Mouse (Mus musculus): ENCODE data around the gene Slc39a11. TPM values are rescaled to one million over a fixed set of nuclear protein-coding genes. Genes with fewer than 3 reads are reported as not detected.
A peak's percentile ranks its signal among the peaks of the same experiment; 100 is the strongest.

The Slc39a11 gene
- polyA plus RNA-seq, 1 experiment from 2014 or later, result 15.1 TPM

DNA sequence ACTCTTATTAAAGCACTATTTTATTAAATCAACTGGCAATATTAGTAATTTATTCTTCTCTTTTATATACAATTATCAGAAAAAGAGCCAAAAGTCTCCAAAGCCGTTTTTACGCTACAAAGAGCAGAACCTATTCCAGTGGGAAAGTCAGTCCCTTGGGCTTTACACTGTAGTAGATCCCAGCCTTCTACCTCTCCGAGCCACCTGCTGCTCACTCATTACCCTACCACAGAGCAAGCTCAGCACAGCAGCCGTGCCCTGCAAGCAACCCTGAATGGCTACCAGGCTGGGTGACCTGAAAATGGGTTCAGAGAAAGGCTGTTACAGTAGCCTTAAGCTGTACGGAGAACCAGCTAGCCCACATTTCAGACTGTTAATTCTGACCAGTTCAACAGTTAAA is 24.7 kb upstream of the Slc39a11 start:
- DNase-seq (ENCODE audit: low spot score) (no peak), ATAC-seq (no peak)
- no peak overlapping the region for H3K27ac ChIP-seq (ENCODE audit: low read length)
- no peak for TF ChIP-seq EP300 (IDR thresholded peaks at IDR 0.05)
- H3K4me2 ChIP-seq (replicated peaks; ENCODE audit: low read depth, low read length), result no peak overlapping the region
- no peaks in the 10 kb centered on the region for H3K27me3 ChIP-seq (replicated peaks; ENCODE audit: insufficient read depth, low read length)
- H3K9me3 ChIP-seq (ENCODE audit: low read length), result no peaks in the 10 kb centered on the region
- H3K36me3 ChIP-seq (ENCODE audit: insufficient read depth, low read length), result peaks cover 23% of the 10 kb centered on the region
- 91% methylated on average over 5 of the region's 5 CpGs for WGBS
- no peak overlapping the region for H3K9ac ChIP-seq (replicated peaks; ENCODE audit: low read depth)
- no peak overlapping the region for H3K4me3 ChIP-seq (ENCODE audit: low read depth, low read length)
- H3K4me1 ChIP-seq (ENCODE audit: insufficient read depth, low read depth, low read length), result no peaks in the 10 kb centered on the region

DNA sequence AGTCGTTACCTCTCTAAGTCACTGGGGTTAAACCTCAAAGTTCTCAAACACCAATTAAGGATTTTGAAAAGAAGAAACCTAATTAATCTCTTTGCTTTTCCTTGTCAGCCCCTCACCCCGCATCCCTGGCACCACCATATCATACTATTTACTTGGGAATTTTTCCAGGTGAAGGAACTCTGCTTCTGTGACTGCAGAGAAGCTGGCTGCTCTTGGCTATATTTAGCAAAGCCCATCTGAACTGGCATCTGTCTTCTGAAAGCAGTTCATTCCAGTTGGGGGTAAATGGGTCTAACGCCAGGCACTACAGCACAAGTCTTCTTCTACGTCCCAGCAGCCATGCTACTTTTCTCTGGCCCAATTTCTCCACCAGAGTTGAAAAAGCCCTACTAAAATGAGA is 23.7 kb upstream of the Slc39a11 start:
- H3K4me3 ChIP-seq (ENCODE audit: low read depth, low read length), result no peak overlapping the region
- WGBS, result 86% methylated on average over 4 of the region's 4 CpGs
- H3K4me2 ChIP-seq (replicated peaks; ENCODE audit: low read depth, low read length), result no peak overlapping the region
- H3K9ac ChIP-seq (replicated peaks; ENCODE audit: low read depth), result no peak overlapping the region
- peaks cover 23% of the 10 kb centered on the region for H3K36me3 ChIP-seq (ENCODE audit: insufficient read depth, low read length)
- H3K9me3 ChIP-seq (ENCODE audit: low read length), result no peaks in the 10 kb centered on the region
- TF ChIP-seq EP300 (IDR thresholded peaks at IDR 0.05) (no peak), CTCF (IDR thresholded peaks at IDR 0.05) (no peak)
- no peaks in the 10 kb centered on the region for H3K27me3 ChIP-seq (replicated peaks; ENCODE audit: insufficient read depth, low read length)
- DNase-seq (ENCODE audit: low spot score) (no peak), ATAC-seq (no peak)
- no peaks in the 10 kb centered on the region for H3K4me1 ChIP-seq (ENCODE audit: insufficient read depth, low read depth, low read length)
- no peak overlapping the region for H3K27ac ChIP-seq (ENCODE audit: low read length)

DNA sequence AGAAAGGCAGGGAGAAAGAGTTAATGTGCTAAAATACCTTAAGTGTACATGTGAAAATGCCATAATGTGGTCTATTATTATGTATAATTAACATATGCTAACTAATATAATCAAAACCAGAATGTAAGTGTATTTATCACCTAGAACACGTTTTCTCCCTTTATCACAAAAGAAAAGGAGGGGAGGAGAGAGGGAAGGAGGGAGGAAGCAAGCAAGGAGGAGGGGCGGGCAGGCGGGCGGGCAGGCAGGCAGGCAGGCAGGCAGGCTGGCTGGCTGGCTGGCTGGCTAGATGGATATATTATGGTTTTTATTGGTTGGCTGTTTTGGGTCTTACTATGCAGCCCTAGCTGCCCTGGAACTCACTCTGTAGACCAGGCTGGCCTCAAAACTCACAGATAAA is 19.8 kb upstream of the Slc39a11 start:
- 77% methylated on average over 4 of the region's 4 CpGs for WGBS
- no peaks in the 10 kb centered on the region for H3K9me3 ChIP-seq (ENCODE audit: low read length)
- ATAC-seq (no peak), DNase-seq (ENCODE audit: low spot score) (no peak)
- H3K4me2 ChIP-seq (replicated peaks; ENCODE audit: low read depth, low read length), result no peak overlapping the region
- H3K9ac ChIP-seq (replicated peaks; ENCODE audit: low read depth), result no peak overlapping the region
- no peak for TF ChIP-seq CTCF (IDR thresholded peaks at IDR 0.05)
- no peak for TF ChIP-seq EP300 (IDR thresholded peaks at IDR 0.05)
- no peak overlapping the region for H3K4me3 ChIP-seq (ENCODE audit: low read depth, low read length)
- peaks cover 7% of the 10 kb centered on the region; the same call in 1 of the 2 replicates for H3K4me1 ChIP-seq (ENCODE audit: insufficient read depth, low read depth, low read length)
- H3K27ac ChIP-seq (ENCODE audit: low read length), result no peak overlapping the region
- no peaks in the 10 kb centered on the region for H3K27me3 ChIP-seq (replicated peaks; ENCODE audit: insufficient read depth, low read length)
- peaks cover 15% of the 10 kb centered on the region for H3K36me3 ChIP-seq (ENCODE audit: insufficient read depth, low read length)

DNA sequence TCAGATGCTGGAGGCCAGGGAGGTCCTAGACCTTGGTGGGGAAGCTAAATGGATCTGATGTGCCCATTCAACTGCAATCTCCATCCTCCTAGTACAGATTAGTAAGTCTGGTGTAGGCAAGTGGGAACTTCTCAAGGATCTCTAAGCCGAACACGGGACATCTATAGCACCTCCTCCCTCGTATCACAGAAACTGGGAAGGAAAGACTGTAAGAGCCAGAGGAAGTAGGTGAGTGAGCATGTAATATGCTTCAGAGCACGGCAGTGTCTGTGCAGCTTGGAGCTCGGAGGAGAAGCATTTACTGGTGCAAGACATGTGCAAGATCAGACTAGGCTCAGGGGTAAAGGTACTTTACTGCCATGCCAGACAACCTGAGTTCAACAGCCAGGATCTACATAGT is 19.0 kb upstream of the Slc39a11 start:
- Histone ChIP-seq H3K36me3 (ENCODE audit: insufficient read depth, low read length) (peaks cover 14% of the 10 kb centered on the region), H3K9ac (replicated peaks; ENCODE audit: low read depth) (no peak overlapping the region), H3K27me3 (replicated peaks; ENCODE audit: insufficient read depth, low read length) (no peaks in the 10 kb centered on the region), H3K27ac (ENCODE audit: low read length) (no peak overlapping the region), H3K4me1 (ENCODE audit: insufficient read depth, low read depth, low read length) (peaks cover 7% of the 10 kb centered on the region; the same call in 1 of the 2 replicates), H3K9me3 (ENCODE audit: low read length) (no peaks in the 10 kb centered on the region), H3K4me3 (ENCODE audit: low read depth, low read length) (no peak overlapping the region), H3K4me2 (replicated peaks; ENCODE audit: low read depth, low read length) (no peak overlapping the region)
- ATAC-seq (no peak), DNase-seq (ENCODE audit: low spot score) (no peak)
- 72% methylated on average over 5 of the region's 5 CpGs for WGBS
- TF ChIP-seq CTCF (IDR thresholded peaks at IDR 0.05), result no peak
- TF ChIP-seq EP300 (IDR thresholded peaks at IDR 0.05), result no peak

DNA sequence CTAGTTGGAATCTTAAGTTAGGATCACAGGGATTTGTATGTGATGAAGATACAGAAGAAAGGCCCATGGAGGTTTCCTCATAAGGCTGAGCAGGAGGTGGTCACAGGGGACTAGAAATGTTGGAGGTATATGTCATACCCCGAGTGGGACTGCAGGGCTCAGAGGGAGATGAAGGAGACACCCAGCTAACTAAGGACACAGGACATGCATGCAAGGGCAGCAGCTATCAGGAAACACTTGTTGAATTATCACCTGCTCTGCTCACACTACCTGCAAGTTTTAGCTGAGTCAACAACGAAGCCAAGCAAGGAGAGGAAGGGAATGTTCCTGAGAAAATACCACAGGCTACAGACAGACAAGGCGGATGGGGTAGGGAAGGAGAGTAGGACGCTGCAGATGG is 17.8 kb upstream of the Slc39a11 start:
- peaks cover 4% of the 10 kb centered on the region; the same call in 1 of the 2 replicates for H3K36me3 ChIP-seq (ENCODE audit: insufficient read depth, low read length)
- H3K4me3 ChIP-seq (ENCODE audit: low read depth, low read length), result no peak overlapping the region
- ATAC-seq (no peak), DNase-seq (ENCODE audit: low spot score) (no peak)
- H3K9me3 ChIP-seq (ENCODE audit: low read length), result no peaks in the 10 kb centered on the region
- H3K4me1 ChIP-seq (ENCODE audit: insufficient read depth, low read depth, low read length), result peaks cover 7% of the 10 kb centered on the region; the same call in 1 of the 2 replicates
- H3K4me2 ChIP-seq (replicated peaks; ENCODE audit: low read depth, low read length), result no peak overlapping the region
- H3K27me3 ChIP-seq (replicated peaks; ENCODE audit: insufficient read depth, low read length), result no peaks in the 10 kb centered on the region
- WGBS, result 55% methylated on average over 4 of the region's 4 CpGs
- TF ChIP-seq EP300 (IDR thresholded peaks at IDR 0.05) (no peak), CTCF (IDR thresholded peaks at IDR 0.05) (no peak)
- H3K27ac ChIP-seq (ENCODE audit: low read length), result peak overlapping the region; percentile 6; the same call in 1 of the 2 replicates
- H3K9ac ChIP-seq (replicated peaks; ENCODE audit: low read depth), result no peak overlapping the region

DNA sequence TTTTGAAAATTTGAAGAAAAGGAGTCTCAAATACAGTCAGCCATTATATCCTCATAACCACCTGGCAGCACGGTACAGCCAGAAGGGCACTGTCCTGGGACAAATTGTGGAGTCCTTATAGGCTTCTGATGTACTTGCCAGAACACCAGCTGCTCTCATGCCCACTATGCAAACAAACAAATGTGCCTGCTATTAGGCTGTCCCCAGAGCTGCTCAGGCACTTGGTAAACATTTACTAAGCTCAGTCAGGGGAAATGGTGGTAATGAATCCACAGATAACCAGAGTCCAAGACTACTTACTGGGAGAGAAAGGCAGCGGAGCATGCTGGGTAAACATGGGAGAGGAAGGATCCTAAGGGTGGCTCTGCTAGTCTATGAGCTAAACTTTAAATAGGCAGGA is 17.2 kb upstream of the Slc39a11 start:
- DNase-seq (ENCODE audit: low spot score), result no peak
- H3K4me2 ChIP-seq (replicated peaks; ENCODE audit: low read depth, low read length), result no peak overlapping the region
- H3K36me3 ChIP-seq (ENCODE audit: insufficient read depth, low read length), result peaks cover 7% of the 10 kb centered on the region; the same call in 1 of the 2 replicates
- H3K27me3 ChIP-seq (replicated peaks; ENCODE audit: insufficient read depth, low read length), result no peaks in the 10 kb centered on the region
- H3K4me3 ChIP-seq (ENCODE audit: low read depth, low read length), result no peak overlapping the region
- peaks cover 7% of the 10 kb centered on the region; the same call in 1 of the 2 replicates for H3K4me1 ChIP-seq (ENCODE audit: insufficient read depth, low read depth, low read length)
- H3K27ac ChIP-seq (ENCODE audit: low read length), result peak overlapping the region; percentile 6; the same call in 1 of the 2 replicates
- no peak overlapping the region for H3K9ac ChIP-seq (replicated peaks; ENCODE audit: low read depth)
- 63% methylated on average over 2 of the region's 2 CpGs for WGBS
- no peaks in the 10 kb centered on the region for H3K9me3 ChIP-seq (ENCODE audit: low read length)
- ATAC-seq, result peak; percentile 61
- TF ChIP-seq EP300 (IDR thresholded peaks at IDR 0.05) (no peak), CTCF (IDR thresholded peaks at IDR 0.05) (no peak)

DNA sequence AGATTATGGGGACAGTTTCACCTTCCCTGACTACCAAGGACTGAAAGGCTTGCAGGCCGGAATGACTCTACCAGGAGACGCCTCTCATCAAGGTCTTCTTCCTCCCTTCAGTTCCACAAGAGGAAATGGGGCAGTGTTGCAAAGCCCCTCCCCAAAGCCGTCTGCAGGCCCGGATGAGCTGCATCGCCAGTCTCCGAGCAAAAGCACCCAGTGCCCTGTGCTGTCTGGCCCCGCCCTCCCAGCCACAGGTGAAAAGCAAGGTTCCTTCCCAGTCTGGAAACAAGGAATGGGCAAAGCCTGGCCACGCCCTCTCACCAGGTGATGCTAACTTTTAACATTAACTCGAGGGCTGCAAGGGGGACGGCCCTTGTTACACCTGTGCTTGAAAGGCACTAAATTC is 16.8 kb upstream of the Slc39a11 start:
- TF ChIP-seq CTCF (IDR thresholded peaks at IDR 0.05) (no peak), EP300 (IDR thresholded peaks at IDR 0.05) (no peak)
- Histone ChIP-seq H3K4me1 (ENCODE audit: insufficient read depth, low read depth, low read length) (peaks cover 7% of the 10 kb centered on the region; the same call in 1 of the 2 replicates), H3K27ac (ENCODE audit: low read length) (peak overlapping the region; percentile 68), H3K9me3 (ENCODE audit: low read length) (no peaks in the 10 kb centered on the region), H3K9ac (replicated peaks; ENCODE audit: low read depth) (no peak overlapping the region), H3K4me3 (ENCODE audit: low read depth, low read length) (no peak overlapping the region), H3K4me2 (replicated peaks; ENCODE audit: low read depth, low read length) (no peak overlapping the region), H3K36me3 (ENCODE audit: insufficient read depth, low read length) (peaks cover 12% of the 10 kb centered on the region; the same call in 1 of the 2 replicates), H3K27me3 (replicated peaks; ENCODE audit: insufficient read depth, low read length) (no peaks in the 10 kb centered on the region)
- ATAC-seq (peak; percentile 78), DNase-seq (ENCODE audit: low spot score) (peak; percentile 70)
- WGBS, result 32% methylated on average over 10 of the region's 10 CpGs

Measured in lung, postnatal 0 days (tissue).